Mouse (Mus musculus) liver, embryonic 13.5 days (tissue): ENCODE results near the gene Lrrc7. TPM values are rescaled to one million over a fixed set of nuclear protein-coding genes. Genes with fewer than 3 reads are reported as not detected.

Source experiments
- ATAC-seq: fragments of 200-750 bp; cut with Nextera tagmentation; 2 replicates; pipeline ENCODE4 v1.8.0; 2017; ENCODE audit warnings: low read depth, mild to moderate bottlenecking, moderate number of reproducible peaks, moderate library complexity
- DNase-seq: peaks from one replicate; pipeline ENCODE4 v3.0.0; 2022
- H3K27ac ChIP-seq: fragments of 300-500 bp; sonication (generic); 2 replicates; pipeline ENCODE4 v1.5.1; 2015; ENCODE audit warnings: moderate library complexity, mild to moderate bottlenecking, inconsistent platforms
- H3K27me3 ChIP-seq: fragments of 300-500 bp; sonication (generic); 2 replicates; pipeline ENCODE4 v1.6.1; 2015; ENCODE audit warnings: mild to moderate bottlenecking, inconsistent platforms
- H3K36me3 ChIP-seq: fragments of 300-500 bp; sonication (generic); 2 replicates; pipeline ENCODE4 v1.6.1; 2015; ENCODE audit warnings: mild to moderate bottlenecking, inconsistent platforms
- H3K4me1 ChIP-seq: fragments of 300-500 bp; sonication (generic); replicated peaks from 2 replicates; pipeline ENCODE4 v1.6.1; 2015; ENCODE audit warnings: inconsistent platforms
- H3K4me2 ChIP-seq: fragments of 300-500 bp; sonication (generic); 2 replicates; pipeline ENCODE4 v1.6.1; 2015; ENCODE audit warnings: inconsistent platforms, mild to moderate bottlenecking, moderate library complexity
- H3K4me3 ChIP-seq: fragments of 300-500 bp; sonication (generic); replicated peaks from 2 replicates; pipeline ENCODE4 v1.5.1; 2015; ENCODE audit warnings: mild to moderate bottlenecking, inconsistent platforms
- H3K9ac ChIP-seq: fragments of 300-500 bp; sonication (generic); 2 replicates; pipeline ENCODE4 v1.6.1; 2015; ENCODE audit warnings: mild to moderate bottlenecking, inconsistent platforms
- H3K9me3 ChIP-seq: fragments of 300-500 bp; sonication (generic); replicated peaks from 2 replicates; pipeline ENCODE4 v1.6.1; 2016; ENCODE audit warnings: inconsistent platforms
- WGBS: fragments of 180-500 bp; shearing (Covaris S2); methylation state at CpG from one replicate; pipeline ENCODE4 v1.1.7; 2015; ENCODE audit not compliant: insufficient replicate concordance; 5-methylcytosine and 5-hydroxymethylcytosine counted together
- polyA plus RNA-seq: library from polyadenylated mRNA; unstranded; fragments of >200 nt; fragmentation: Nextera tagmentation; extraction: Ambion mirVana; gene quantifications from 2 replicates; pipeline ENCODE4 v1.2.1, GENCODE M21; 2015

Lrrc7 gene
- polyA plus RNA-seq, 1 experiment from 2014 or later: 0.05 TPM

DNA sequence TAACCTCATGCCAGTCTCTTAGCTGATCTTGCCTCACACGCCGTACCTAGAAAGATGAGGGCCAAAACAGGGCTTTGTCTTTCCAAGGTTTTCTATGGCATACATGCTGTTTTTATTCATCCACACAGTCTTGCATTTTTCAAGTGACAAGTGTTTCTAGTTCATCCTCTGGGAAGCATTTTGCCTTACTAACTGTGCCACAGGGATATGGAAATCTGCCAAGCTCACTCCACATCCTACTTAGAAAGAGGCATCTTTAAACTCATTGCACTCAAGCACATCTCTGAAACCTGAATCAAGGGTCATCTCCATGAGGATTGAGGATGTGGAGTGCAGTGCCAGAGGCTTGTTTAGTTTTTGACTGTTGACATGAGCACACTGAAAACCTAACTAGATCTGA lies 199.9 kb downstream of the Lrrc7 start:
- Histone ChIP-seq H3K4me1 (no peaks in the 10 kb centered on the region), H3K9ac (no peak overlapping the region), H3K4me2 (no peak overlapping the region), H3K27me3 (no peaks in the 10 kb centered on the region), H3K4me3 (no peak overlapping the region), H3K36me3 (no peaks in the 10 kb centered on the region), H3K27ac (no peak overlapping the region), H3K9me3 (no peaks in the 10 kb centered on the region)
- ATAC-seq: no peak
- 75% methylated on average over 2 of the region's 2 CpGs for WGBS
- no peak for DNase-seq

DNA sequence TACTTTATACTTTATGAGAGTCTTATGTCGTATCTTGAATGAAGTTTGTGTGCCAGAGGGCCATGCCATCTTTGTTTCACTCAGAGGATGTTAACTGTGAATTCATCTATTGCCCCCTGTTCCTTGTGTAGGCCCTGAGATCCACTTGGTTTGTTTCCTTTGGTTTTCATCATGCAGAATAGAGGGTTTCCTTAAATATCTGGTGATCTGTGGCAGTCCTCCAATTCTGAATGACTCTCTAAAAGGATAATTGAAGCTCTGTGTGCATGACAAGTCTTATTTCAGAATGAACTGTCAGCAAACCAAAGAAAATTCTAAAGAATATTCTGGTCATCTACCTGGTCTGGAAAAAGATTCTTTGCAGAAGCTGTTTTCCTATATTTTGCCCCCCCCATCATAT lies 205.3 kb downstream of the Lrrc7 start:
- Histone ChIP-seq H3K27ac (no peak overlapping the region), H3K36me3 (no peaks in the 10 kb centered on the region), H3K4me1 (no peaks in the 10 kb centered on the region), H3K27me3 (no peaks in the 10 kb centered on the region), H3K4me2 (no peak overlapping the region), H3K9me3 (no peaks in the 10 kb centered on the region), H3K9ac (no peak overlapping the region), H3K4me3 (no peak overlapping the region)
- no peak for ATAC-seq
- DNase-seq: no peak
- 48% methylated on average over 1 of the region's 1 CpGs for WGBS

DNA sequence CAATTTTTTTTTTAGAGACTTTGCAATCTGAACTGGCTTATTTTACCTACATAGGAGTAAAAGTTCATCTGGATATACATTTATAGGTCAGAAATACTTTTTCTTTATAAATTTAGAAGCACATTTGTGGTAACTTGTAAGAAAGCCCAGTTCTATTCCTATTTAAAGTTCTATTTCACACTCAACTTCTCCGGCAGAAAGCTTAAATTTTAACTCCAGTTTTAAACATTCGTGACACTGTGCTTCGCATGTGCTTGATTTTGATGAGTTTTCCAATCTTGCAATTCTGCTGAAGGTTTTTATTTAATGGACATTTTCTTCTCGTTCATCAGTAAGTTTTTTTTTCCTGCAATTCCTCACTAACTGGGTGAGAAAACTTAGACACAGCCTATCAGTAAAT lies 205.8 kb downstream of the Lrrc7 start:
- Histone ChIP-seq H3K27ac (no peak overlapping the region), H3K9me3 (no peaks in the 10 kb centered on the region), H3K4me3 (no peak overlapping the region), H3K4me2 (no peak overlapping the region), H3K4me1 (no peaks in the 10 kb centered on the region), H3K36me3 (no peaks in the 10 kb centered on the region), H3K9ac (no peak overlapping the region), H3K27me3 (no peaks in the 10 kb centered on the region)
- WGBS: 58% methylated on average over 4 of the region's 4 CpGs
- DNase-seq (no peak), ATAC-seq (no peak)

DNA sequence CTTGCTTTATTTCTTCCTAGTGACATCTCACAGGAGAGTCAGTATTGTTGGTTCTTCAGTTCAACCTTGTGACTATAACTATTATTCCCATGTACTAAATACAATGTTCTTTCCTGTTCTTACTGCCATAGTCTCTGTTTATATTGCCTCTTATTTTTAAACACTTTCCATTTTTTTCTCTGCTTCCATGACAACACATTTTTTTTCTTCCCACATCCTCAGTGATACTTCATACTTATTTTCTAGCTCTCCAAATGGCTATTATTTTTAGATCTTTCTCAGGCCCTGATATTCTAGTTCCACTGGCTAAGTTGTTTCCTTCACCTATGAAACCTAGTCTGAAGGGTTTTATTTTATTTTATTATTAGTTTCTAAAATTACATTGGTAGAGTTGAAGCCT lies 221.2 kb downstream of the Lrrc7 start:
- Histone ChIP-seq H3K36me3 (no peaks in the 10 kb centered on the region), H3K4me2 (no peak overlapping the region), H3K27ac (no peak overlapping the region), H3K4me1 (no peaks in the 10 kb centered on the region), H3K4me3 (no peak overlapping the region), H3K9ac (no peak overlapping the region), H3K27me3 (no peaks in the 10 kb centered on the region), H3K9me3 (no peaks in the 10 kb centered on the region)
- DNase-seq (no peak), ATAC-seq (no peak)

DNA sequence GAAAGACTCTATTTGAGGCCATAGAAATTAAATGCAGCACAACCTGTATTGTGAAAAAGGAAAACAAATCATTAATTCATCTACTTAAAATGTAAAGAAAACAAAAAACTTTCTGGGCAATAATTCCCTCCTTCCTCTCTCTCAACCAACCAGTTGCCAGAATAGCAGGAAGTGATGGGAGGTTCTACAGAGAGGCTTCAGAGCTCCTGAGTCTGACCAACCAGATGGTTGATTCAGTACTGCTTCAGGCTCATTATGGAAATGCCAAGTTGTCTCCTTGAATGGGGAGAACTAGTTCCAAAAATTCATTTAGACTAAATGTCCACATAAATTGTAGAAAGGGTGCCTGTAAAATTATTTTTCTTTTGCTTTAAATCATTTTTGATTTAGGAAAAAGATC lies 231.9 kb downstream of the Lrrc7 start:
- no peak overlapping the region for H3K9ac ChIP-seq
- no peak for DNase-seq
- H3K4me3 ChIP-seq: no peak overlapping the region
- no peak for ATAC-seq
- H3K27ac ChIP-seq: no peak overlapping the region
- H3K36me3 ChIP-seq: no peaks in the 10 kb centered on the region
- no peaks in the 10 kb centered on the region for H3K4me1 ChIP-seq
- H3K27me3 ChIP-seq: no peaks in the 10 kb centered on the region
- H3K4me2 ChIP-seq: no peak overlapping the region
- H3K9me3 ChIP-seq: peaks cover 2% of the 10 kb centered on the region; the same call in 1 of the 2 replicates

DNA sequence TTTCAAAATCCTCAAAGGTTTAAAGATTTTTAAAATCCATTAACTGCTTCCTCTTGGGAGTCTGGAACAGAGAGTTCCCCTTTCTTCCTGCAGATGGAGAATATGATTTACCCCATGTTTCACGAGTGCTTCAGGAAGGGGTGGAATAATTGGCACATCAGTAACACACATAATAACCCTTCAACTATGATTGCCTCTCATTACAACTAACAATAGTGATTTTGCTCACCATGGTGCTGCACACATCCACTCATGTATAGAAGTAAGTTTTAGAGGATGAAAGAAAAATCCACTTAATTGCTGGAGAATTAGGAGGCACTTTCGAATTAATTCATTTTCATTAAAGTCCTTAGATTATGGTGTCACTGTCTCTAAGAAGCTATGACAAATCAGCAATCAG lies 251.6 kb downstream of the Lrrc7 start:
- DNase-seq (no peak), ATAC-seq (no peak)
- 30% methylated on average over 2 of the region's 2 CpGs for WGBS
- no peaks in the 10 kb centered on the region for H3K9me3 ChIP-seq
- H3K9ac ChIP-seq: no peak overlapping the region
- H3K27ac ChIP-seq: no peak overlapping the region
- H3K27me3 ChIP-seq: no peaks in the 10 kb centered on the region
- no peak overlapping the region for H3K4me3 ChIP-seq
- no peak overlapping the region for H3K4me2 ChIP-seq
- H3K4me1 ChIP-seq: no peaks in the 10 kb centered on the region
- no peaks in the 10 kb centered on the region for H3K36me3 ChIP-seq

DNA sequence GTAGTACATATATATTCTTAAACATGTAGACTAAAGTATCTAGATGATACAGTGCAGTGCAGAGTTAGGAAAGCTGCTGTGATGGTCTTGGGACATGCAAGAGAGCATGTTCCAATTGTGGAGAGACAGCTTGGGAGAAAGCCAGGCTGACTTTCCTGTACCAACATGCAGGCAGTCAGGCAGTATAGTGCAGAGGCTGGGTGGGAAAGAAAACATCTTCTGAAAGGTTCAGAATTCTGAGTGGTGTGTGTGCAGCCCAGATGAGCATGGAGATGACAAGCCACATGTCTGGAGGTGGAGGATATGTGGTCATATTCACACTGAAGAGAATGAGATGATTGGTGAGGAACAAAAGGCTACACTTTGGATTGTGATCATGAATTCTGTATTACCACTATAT lies 254.6 kb downstream of the Lrrc7 start:
- H3K9me3 ChIP-seq: no peaks in the 10 kb centered on the region
- DNase-seq (no peak), ATAC-seq (no peak)
- no peak overlapping the region for H3K9ac ChIP-seq
- H3K4me3 ChIP-seq: no peak overlapping the region
- H3K4me1 ChIP-seq: no peaks in the 10 kb centered on the region
- no peak overlapping the region for H3K4me2 ChIP-seq
- H3K27ac ChIP-seq: no peak overlapping the region
- H3K27me3 ChIP-seq: no peaks in the 10 kb centered on the region
- H3K36me3 ChIP-seq: no peaks in the 10 kb centered on the region

DNA sequence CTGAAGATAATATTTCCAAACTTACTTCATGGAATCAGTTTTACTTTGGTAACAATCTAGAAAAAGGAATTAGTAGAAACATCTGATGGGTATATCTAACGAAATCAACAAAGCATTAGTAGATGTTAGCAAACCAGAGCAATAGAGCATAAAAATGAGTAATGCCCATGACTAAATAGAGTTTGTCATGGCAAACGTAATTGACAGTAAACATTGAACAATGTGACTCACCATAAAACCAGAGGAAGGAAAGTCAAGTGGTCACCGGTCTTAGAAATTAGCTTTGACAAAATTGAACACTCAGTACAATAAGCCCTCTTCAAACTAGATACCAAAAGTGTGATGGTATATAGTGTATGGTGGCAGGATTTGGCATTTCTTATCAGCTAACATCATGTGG lies 263.3 kb downstream of the Lrrc7 start:
- ATAC-seq (no peak), DNase-seq (no peak)
- WGBS: 54% methylated on average over 3 of the region's 3 CpGs
- Histone ChIP-seq H3K9ac (no peak overlapping the region), H3K4me2 (no peak overlapping the region), H3K27me3 (no peaks in the 10 kb centered on the region), H3K36me3 (no peaks in the 10 kb centered on the region), H3K27ac (no peak overlapping the region), H3K4me3 (no peak overlapping the region), H3K4me1 (no peaks in the 10 kb centered on the region), H3K9me3 (no peaks in the 10 kb centered on the region)

DNA sequence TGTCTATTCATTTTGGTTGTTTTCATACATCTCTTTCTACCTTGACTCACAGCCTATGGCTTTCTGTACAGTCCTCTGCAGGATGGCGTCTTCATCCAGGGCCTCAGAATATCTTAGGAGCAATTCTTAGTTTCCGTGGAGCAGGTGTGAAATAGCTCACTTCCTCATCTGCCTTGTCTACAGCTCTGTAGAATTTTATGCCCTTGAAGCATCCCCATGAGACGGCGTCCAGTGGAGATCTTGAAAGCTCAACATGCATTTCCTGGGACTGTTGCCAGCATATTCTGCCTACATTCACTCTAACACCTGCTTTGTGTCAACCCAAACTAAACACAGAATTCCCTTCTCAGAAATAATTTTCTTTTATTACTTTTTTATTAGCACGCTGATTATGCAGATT lies 267.0 kb downstream of the Lrrc7 start:
- no peak overlapping the region for H3K4me3 ChIP-seq
- no peak for ATAC-seq

DNA sequence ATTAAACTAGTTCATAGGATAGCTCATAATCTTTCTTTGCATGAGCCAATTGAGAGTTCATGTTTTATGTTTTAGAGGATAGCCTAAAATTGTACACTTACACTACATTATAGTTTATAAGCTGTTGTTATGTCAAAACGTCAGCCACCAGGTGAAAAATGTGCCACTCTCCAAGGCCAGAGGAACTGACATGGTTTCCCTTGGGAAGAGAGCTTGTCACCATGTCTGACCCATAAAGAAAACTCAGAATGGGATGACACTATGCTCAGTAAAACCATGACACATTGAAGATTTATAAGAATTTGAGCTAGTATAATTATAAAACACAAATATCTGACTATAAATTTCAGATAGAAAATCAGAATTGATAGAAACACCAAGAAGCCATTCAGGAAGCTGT lies 277.6 kb downstream of the Lrrc7 start:
- DNase-seq: no peak
- H3K4me1 ChIP-seq: no peaks in the 10 kb centered on the region
- H3K9me3 ChIP-seq: no peaks in the 10 kb centered on the region
- no peak overlapping the region for H3K4me3 ChIP-seq
- H3K9ac ChIP-seq: no peak overlapping the region
- no peak for ATAC-seq
- H3K27ac ChIP-seq: no peak overlapping the region
- WGBS: 31% methylated on average over 1 of the region's 1 CpGs
- no peak overlapping the region for H3K4me2 ChIP-seq
- no peaks in the 10 kb centered on the region for H3K27me3 ChIP-seq
- H3K36me3 ChIP-seq: no peaks in the 10 kb centered on the region

More for the DNA sequence above, 267.0 kb downstream of the Lrrc7 start:
- Histone ChIP-seq H3K4me1 (no peaks in the 10 kb centered on the region), H3K27me3 (no peaks in the 10 kb centered on the region), H3K27ac (no peak overlapping the region), H3K4me2 (no peak overlapping the region), H3K9ac (no peak overlapping the region), H3K9me3 (no peaks in the 10 kb centered on the region), H3K36me3 (no peaks in the 10 kb centered on the region)
- no peak for DNase-seq
- WGBS: 55% methylated on average over 5 of the region's 5 CpGs

DNA sequence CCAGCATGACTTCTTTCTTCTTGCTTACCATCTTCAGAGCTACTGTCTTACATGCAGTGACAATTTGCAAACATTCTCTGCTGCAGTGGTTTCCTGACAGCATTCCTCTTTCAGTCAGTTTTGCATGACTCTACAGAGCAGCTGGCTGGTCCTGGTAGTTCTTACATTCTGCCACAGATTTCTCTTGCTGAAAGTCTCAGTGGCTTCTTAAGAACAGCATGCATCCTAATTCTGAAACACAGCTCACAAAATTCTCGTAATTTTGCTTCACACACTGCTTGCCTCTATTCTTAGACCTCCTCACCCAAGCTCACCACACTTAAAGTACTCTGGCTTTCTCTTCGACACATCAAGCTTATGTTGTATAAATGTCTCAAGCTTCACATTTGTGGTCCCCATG lies 283.4 kb downstream of the Lrrc7 start:
- H3K27me3 ChIP-seq: no peaks in the 10 kb centered on the region
- H3K9me3 ChIP-seq: no peaks in the 10 kb centered on the region
- H3K9ac ChIP-seq: no peak overlapping the region
- no peak overlapping the region for H3K4me2 ChIP-seq
- H3K36me3 ChIP-seq: no peaks in the 10 kb centered on the region
- DNase-seq: no peak
- WGBS: 54% methylated on average over 2 of the region's 2 CpGs
- H3K27ac ChIP-seq: no peak overlapping the region
- no peak for ATAC-seq
- no peaks in the 10 kb centered on the region for H3K4me1 ChIP-seq
- no peak overlapping the region for H3K4me3 ChIP-seq

DNA sequence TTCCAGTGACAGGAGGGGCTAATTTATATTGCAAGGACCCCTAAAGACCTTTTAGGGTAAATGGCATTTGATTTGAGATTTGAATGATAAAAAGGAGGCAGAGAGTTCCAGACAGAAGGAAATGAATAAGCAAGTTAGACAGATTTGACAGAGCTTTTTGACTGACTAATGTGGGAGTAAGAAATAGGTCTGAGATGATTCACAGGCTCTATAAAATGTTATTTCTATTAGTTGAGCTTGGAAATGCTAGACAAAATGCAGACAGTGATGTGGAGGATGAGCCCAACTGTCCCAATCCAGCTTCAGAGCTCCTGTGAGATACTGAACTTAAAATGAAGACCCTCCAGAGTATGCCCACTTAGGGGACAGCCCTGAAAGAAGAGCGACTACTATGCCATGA lies 289.3 kb downstream of the Lrrc7 start:
- DNase-seq (no peak), ATAC-seq (no peak)
- Histone ChIP-seq H3K27me3 (no peaks in the 10 kb centered on the region), H3K4me2 (no peak overlapping the region), H3K9me3 (no peaks in the 10 kb centered on the region), H3K27ac (no peak overlapping the region), H3K4me1 (no peaks in the 10 kb centered on the region), H3K9ac (no peak overlapping the region), H3K36me3 (no peaks in the 10 kb centered on the region), H3K4me3 (no peak overlapping the region)
- whole genome bisulfite sequencing: 72% methylated on average over 1 of the region's 1 CpGs

DNA sequence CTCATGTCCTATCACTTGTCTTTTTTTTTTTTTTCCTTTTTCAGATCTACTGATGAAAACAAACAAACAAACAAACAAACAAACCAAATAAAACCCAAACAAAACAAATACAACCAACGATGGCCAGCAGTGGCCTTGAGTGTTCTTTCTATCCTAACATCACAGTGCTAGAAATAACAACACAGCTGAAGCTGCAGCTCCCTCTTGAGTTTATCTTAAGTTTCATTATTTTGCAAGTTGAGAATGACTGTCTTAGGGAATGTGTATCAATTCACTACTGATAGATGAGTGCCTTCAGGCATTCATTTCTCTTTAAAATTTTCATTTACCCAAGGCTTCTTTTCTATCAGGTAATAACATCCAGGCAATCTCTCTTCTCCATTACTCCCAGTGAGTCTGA lies 291.1 kb downstream of the Lrrc7 start:
- H3K27ac ChIP-seq: no peak overlapping the region
- H3K4me1 ChIP-seq: no peaks in the 10 kb centered on the region
- H3K9me3 ChIP-seq: no peaks in the 10 kb centered on the region
- DNase-seq (no peak), ATAC-seq (no peak)
- WGBS: 36% methylated on average over 1 of the region's 1 CpGs
- no peak overlapping the region for H3K4me3 ChIP-seq
- H3K36me3 ChIP-seq: no peaks in the 10 kb centered on the region
- no peaks in the 10 kb centered on the region for H3K27me3 ChIP-seq
- no peak overlapping the region for H3K4me2 ChIP-seq
- no peak overlapping the region for H3K9ac ChIP-seq
